Comparison of ENCODE assay signal across 14 mouse cellular contexts in genomic region chr7:76777237-76777855, GRCm38 (mm10).
DNase-seq lines count a peak whose midpoint lies in the region; ATAC-seq and TF ChIP-seq lines count a peak whose summit lies in the region.
"Had no signal": no experiment of that assay in that cellular context is flagged by ENCODE, and none has a peak within 500 bp of the region (broad histone marks: within the 10 kb centered on the region; RNA-seq: fewer than 3 reads in every experiment).

No protein-coding gene starts in this region.

- DNase-seq in heart, adult 2 months, result no peak
- no peak for DNase-seq in heart, postnatal 36 days
- DNase-seq in midbrain, postnatal 0 days (ENCODE audit: low spot score), result no peak
- DNase-seq in embryonic facial prominence, embryonic 14.5 days (ENCODE audit: low spot score), result peak; percentile 88
- no peak for DNase-seq in kidney, adult 18-20 months
- DNase-seq: cerebellum, adult 11 months; gastrocnemius, postnatal 14 days; kidney, postnatal 36 days had no signal

- no peak for TF ChIP-seq CTCF in heart, adult 2 months (IDR thresholded peaks at IDR 0.05)
- no peak for TF ChIP-seq CTCF in midbrain, postnatal 0 days (IDR thresholded peaks at IDR 0.05)

- ATAC-seq in midbrain, embryonic 12.5 days (ENCODE audit: low FRiP score, low read depth), result peak; percentile 41; the same call in 1 of the 2 replicates
- no peak for ATAC-seq in midbrain, postnatal 0 days (ENCODE audit: low FRiP score)
- ATAC-seq in embryonic facial prominence, embryonic 14.5 days (ENCODE audit: low read depth), result peak; percentile 30; the same call in 1 of the 2 replicates
- ATAC-seq in stomach, embryonic 16.5 days (ENCODE audit: insufficient read depth, low FRiP score), result peak; percentile 75; the same call in 1 of the 2 replicates
- no peak for ATAC-seq in forebrain, embryonic 16.5 days

- H3K27me3 ChIP-seq in heart, adult 2 months (ENCODE audit: control insufficient read depth, insufficient read depth, low read length), result no peaks in the 10 kb centered on the region
- H3K27me3 ChIP-seq in midbrain, embryonic 12.5 days, result no peaks in the 10 kb centered on the region
- H3K27me3 ChIP-seq in midbrain, postnatal 0 days (ENCODE audit: insufficient read depth, low read length), result no peaks in the 10 kb centered on the region
- H3K27me3 ChIP-seq in embryonic facial prominence, embryonic 14.5 days (replicated peaks; ENCODE audit: control insufficient read depth, insufficient read depth, low read length), result no peaks in the 10 kb centered on the region
- H3K27me3 ChIP-seq in stomach, embryonic 16.5 days (ENCODE audit: control insufficient read depth, insufficient read depth, low read length), result no peaks in the 10 kb centered on the region
- no peaks in the 10 kb centered on the region for H3K27me3 ChIP-seq in forebrain, embryonic 16.5 days (replicated peaks; ENCODE audit: control insufficient read depth, insufficient read depth, low read length)

- intact Hi-C loops in heart, adult 2 months (cut with DNase I), result no loop called here
- intact Hi-C loops in heart, postnatal 36 days (cut with DNase I), result no loop called here

- H3K4me3 ChIP-seq in heart, adult 2 months, result no peak overlapping the region
- H3K4me3 ChIP-seq in midbrain, embryonic 12.5 days, result no peak overlapping the region
- H3K4me3 ChIP-seq in midbrain, postnatal 0 days (ENCODE audit: low read depth, low read length), result no peak overlapping the region
- no peak overlapping the region for H3K4me3 ChIP-seq in embryonic facial prominence, embryonic 14.5 days (ENCODE audit: low read depth, low read length)
- no peak overlapping the region for H3K4me3 ChIP-seq in stomach, embryonic 16.5 days (replicated peaks; ENCODE audit: low read length)
- no peak overlapping the region for H3K4me3 ChIP-seq in forebrain, embryonic 16.5 days (replicated peaks; ENCODE audit: low read length)
- H3K4me3 ChIP-seq: forebrain, embryonic 10.5 days; myocyte had no signal

- no peaks in the 10 kb centered on the region for H3K36me3 ChIP-seq in heart, adult 2 months (ENCODE audit: control insufficient read depth, insufficient read depth, low read length)
- no peaks in the 10 kb centered on the region for H3K36me3 ChIP-seq in midbrain, embryonic 12.5 days
- H3K36me3 ChIP-seq in midbrain, postnatal 0 days (ENCODE audit: insufficient read depth, low read length), result no peaks in the 10 kb centered on the region
- no peaks in the 10 kb centered on the region for H3K36me3 ChIP-seq in embryonic facial prominence, embryonic 14.5 days (ENCODE audit: control insufficient read depth, insufficient read depth, low read length)
- H3K36me3 ChIP-seq in stomach, embryonic 16.5 days (ENCODE audit: control insufficient read depth, insufficient read depth, low read length), result no peaks in the 10 kb centered on the region
- no peaks in the 10 kb centered on the region for H3K36me3 ChIP-seq in forebrain, embryonic 16.5 days (ENCODE audit: control insufficient read depth, insufficient read depth)
- H3K36me3 ChIP-seq: forebrain, embryonic 10.5 days had no signal

- H3K27ac ChIP-seq in heart, adult 2 months, result peak overlapping the region; percentile 13; the same call in 1 of the 2 replicates
- H3K27ac ChIP-seq in midbrain, embryonic 12.5 days (replicated peaks), result no peak overlapping the region
- H3K27ac ChIP-seq in midbrain, postnatal 0 days (ENCODE audit: low read depth, low read length), result no peak overlapping the region
- H3K27ac ChIP-seq in embryonic facial prominence, embryonic 14.5 days (replicated peaks; ENCODE audit: low read depth, low read length), result no peak overlapping the region
- H3K27ac ChIP-seq in stomach, embryonic 16.5 days (ENCODE audit: low read length), result no peak overlapping the region
- no peak overlapping the region for H3K27ac ChIP-seq in forebrain, embryonic 16.5 days (ENCODE audit: low read length)
- H3K27ac ChIP-seq: forebrain, embryonic 10.5 days; liver, embryonic 14.5 days had no signal

- H3K9ac ChIP-seq in heart, adult 2 months (ENCODE audit: low read depth, low read length), result no peak overlapping the region
- H3K9ac ChIP-seq in midbrain, embryonic 12.5 days (replicated peaks), result no peak overlapping the region
- H3K9ac ChIP-seq in midbrain, postnatal 0 days (replicated peaks; ENCODE audit: low read length, poor library complexity, severe bottlenecking), result no peak overlapping the region
- H3K9ac ChIP-seq in embryonic facial prominence, embryonic 14.5 days (ENCODE audit: low read depth, low read length), result no peak overlapping the region
- no peak overlapping the region for H3K9ac ChIP-seq in stomach, embryonic 16.5 days (ENCODE audit: low read length)
- H3K9ac ChIP-seq in forebrain, embryonic 16.5 days (replicated peaks; ENCODE audit: low read depth, low read length), result no peak overlapping the region
- H3K9ac ChIP-seq: liver, embryonic 14.5 days had no signal

- no peak overlapping the region for H3K4me2 ChIP-seq in midbrain, embryonic 12.5 days (replicated peaks)
- H3K4me2 ChIP-seq in midbrain, postnatal 0 days (ENCODE audit: low read depth, low read length, poor library complexity, severe bottlenecking), result no peak overlapping the region
- H3K4me2 ChIP-seq in embryonic facial prominence, embryonic 14.5 days (ENCODE audit: low read depth, low read length), result no peak overlapping the region
- H3K4me2 ChIP-seq in stomach, embryonic 16.5 days (ENCODE audit: low read depth, low read length), result no peak overlapping the region
- no peak overlapping the region for H3K4me2 ChIP-seq in forebrain, embryonic 16.5 days (ENCODE audit: low read length)

- no peak for TF ChIP-seq POLR2A in heart, adult 2 months (IDR thresholded peaks at IDR 0.05; ENCODE audit: insufficient read depth, low read depth, low read length)

- no peak for TF ChIP-seq EP300 in heart, adult 2 months (IDR thresholded peaks at IDR 0.05; ENCODE audit: insufficient read depth, low read depth, low read length)

- 39% methylated on average over 5 of the region's 5 CpGs for WGBS in heart, adult 2 months
- WGBS in midbrain, embryonic 12.5 days, result 29% methylated on average over 5 of the region's 5 CpGs
- WGBS in midbrain, postnatal 0 days, result 26% methylated on average over 5 of the region's 5 CpGs
- 14% methylated on average over 5 of the region's 5 CpGs for WGBS in embryonic facial prominence, embryonic 14.5 days
- WGBS in stomach, embryonic 16.5 days, result 19% methylated on average over 5 of the region's 5 CpGs
- 40% methylated on average over 5 of the region's 5 CpGs for WGBS in forebrain, embryonic 16.5 days

- no peaks in the 10 kb centered on the region for H3K79me2 ChIP-seq in heart, adult 2 months (replicated peaks; ENCODE audit: control insufficient read depth, insufficient read depth, low read length)

- H3K4me1 ChIP-seq in heart, adult 2 months (ENCODE audit: control insufficient read depth, insufficient read depth, low read length), result no peaks in the 10 kb centered on the region; the same call in 1 of the 2 replicates
- peaks cover 4% of the 10 kb centered on the region; the same call in 1 of the 2 replicates for H3K4me1 ChIP-seq in midbrain, embryonic 12.5 days
- no peaks in the 10 kb centered on the region; the same call in 1 of the 2 replicates for H3K4me1 ChIP-seq in midbrain, postnatal 0 days (ENCODE audit: insufficient read depth, low read length)
- peaks cover 17% of the 10 kb centered on the region; the same call in 1 of the 2 replicates for H3K4me1 ChIP-seq in embryonic facial prominence, embryonic 14.5 days (ENCODE audit: control insufficient read depth, insufficient read depth, low read length)
- no peaks in the 10 kb centered on the region for H3K4me1 ChIP-seq in stomach, embryonic 16.5 days (ENCODE audit: control insufficient read depth, insufficient read depth, low read length)
- no peaks in the 10 kb centered on the region for H3K4me1 ChIP-seq in forebrain, embryonic 16.5 days (replicated peaks; ENCODE audit: control insufficient read depth, insufficient read depth, low read length)

- no peaks in the 10 kb centered on the region for H3K9me3 ChIP-seq in midbrain, embryonic 12.5 days
- H3K9me3 ChIP-seq in midbrain, postnatal 0 days (ENCODE audit: low read length), result no peaks in the 10 kb centered on the region
- no peaks in the 10 kb centered on the region for H3K9me3 ChIP-seq in embryonic facial prominence, embryonic 14.5 days (ENCODE audit: control insufficient read depth, low read length)
- H3K9me3 ChIP-seq in stomach, embryonic 16.5 days (replicated peaks; ENCODE audit: control insufficient read depth, low read length), result no peaks in the 10 kb centered on the region
- no peaks in the 10 kb centered on the region for H3K9me3 ChIP-seq in forebrain, embryonic 16.5 days (ENCODE audit: control insufficient read depth, low read length)
- H3K9me3 ChIP-seq: forebrain, embryonic 10.5 days had no signal

Comparison
In these comparisons a context has a peak if more than half of its experiments do, and no peak if none do; other contexts are left out.
1. ATAC-seq: peak in midbrain, embryonic 12.5 days (single experiment), embryonic facial prominence, embryonic 14.5 days (single experiment) and stomach, embryonic 16.5 days (single experiment); none in midbrain, postnatal 0 days (single experiment) and forebrain, embryonic 16.5 days (single experiment).